Mouse (Mus musculus) heart, postnatal 14 days (tissue): ENCODE results near the gene Gm20517. TPM values are rescaled to one million over a fixed set of nuclear protein-coding genes. Genes with fewer than 3 reads are reported as not detected.
"Not testable (repeated sequence)": the region's sequence is repeated elsewhere in the genome, so short reads cannot be mapped to it uniquely, and the experiment has no call there.

ENCODE experiments used
- DNase-seq, 2 experiments: peaks; one replicate each; pipeline ENCODE4 v3.0.0; 2021 to 2022
- intact Hi-C: fragments of 180-260 bp; cut with DNase I; formaldehyde crosslinking; loops from one replicate; pipeline ENCODE4 v1.15.1; 2025
- total RNA-seq, 2 experiments: library from RNA; stranded (reverse); gene quantifications; 2 replicates each; pipeline ENCODE4 v1.2.3; 2021

Gm20517 gene
- total RNA-seq, 2 experiments from 2014 or later: 1.9 to 2.5 TPM

GRCm38 (mm10) chr17:47618556-47619311 lies 7.3 kb downstream of the Gm20517 start:
- no peak for DNase-seq
- intact Hi-C loops: no loop called here

- DNase-seq: no peak
- intact Hi-C loops: no loop called here
Observed at GRCm38 (mm10) chr17:47622912-47623554, 11.6 kb downstream of the Gm20517 start.

GRCm38 (mm10) chr17:47624572-47624971 lies 13.2 kb downstream of the Gm20517 start:
- DNase-seq, intact Hi-C loops: not testable (repeated sequence)

- no peak for DNase-seq
- intact Hi-C loops: no loop called here
Observed at GRCm38 (mm10) chr17:47625088-47625487, 13.7 kb downstream of the Gm20517 start.

- intact Hi-C loops: no loop called here
- DNase-seq: no peak
Observed at GRCm38 (mm10) chr17:47626031-47626430, 14.6 kb downstream of the Gm20517 start.

- no peak for DNase-seq
- intact Hi-C loops: no loop called here
Observed at GRCm38 (mm10) chr17:47627791-47628190, 16.4 kb downstream of the Gm20517 start.

- DNase-seq: peak; percentile 94 to 96
- intact Hi-C loops: no loop called here
Observed at GRCm38 (mm10) chr17:47628851-47629676, 17.7 kb downstream of the Gm20517 start.

GRCm38 (mm10) chr17:47629717-47630677 lies 18.6 kb downstream of the Gm20517 start:
- intact Hi-C loops: loop anchor here (5.0 kb wide), 1 partner anchor 47 kb away; no protein-coding TSS in a partner anchor
- peak in 1 of 2 experiments; percentile 48 for DNase-seq

- DNase-seq: no peak
- intact Hi-C loops: loop anchor here (5.0 kb wide), 1 partner anchor 47 kb away; no protein-coding TSS in a partner anchor
Observed at GRCm38 (mm10) chr17:47630678-47631065, 19.3 kb downstream of the Gm20517 start, which contains the start of gene Usp49. Gene Usp49, plus strand, starts transcription at chr17:47630690.

GRCm38 (mm10) chr17:47632181-47632840 lies 20.9 kb downstream of the Gm20517 start:
- intact Hi-C loops: loop anchor here (5.0 kb wide), 1 partner anchor 45 kb away; no protein-coding TSS in a partner anchor
- no peak for DNase-seq

GRCm38 (mm10) chr17:47633999-47634770 lies 22.8 kb downstream of the Gm20517 start:
- intact Hi-C loops: loop anchor here (5.0 kb wide), 1 partner anchor 43 kb away; no protein-coding TSS in a partner anchor
- DNase-seq: no peak

GRCm38 (mm10) chr17:47642992-47643391 lies 31.6 kb downstream of the Gm20517 start:
- no peak for DNase-seq
- intact Hi-C loops: no loop called here

- intact Hi-C loops: no loop called here
- peak; percentile 46 to 63 for DNase-seq
Observed at GRCm38 (mm10) chr17:47646683-47647082, 35.3 kb downstream of the Gm20517 start.

GRCm38 (mm10) chr17:47648966-47649365 lies 37.6 kb downstream of the Gm20517 start:
- intact Hi-C loops: no loop called here
- DNase-seq: no peak

GRCm38 (mm10) chr17:47651953-47652352 lies 40.6 kb downstream of the Gm20517 start:
- no peak for DNase-seq
- intact Hi-C loops: no loop called here

GRCm38 (mm10) chr17:47654346-47654745 lies 43.0 kb downstream of the Gm20517 start:
- intact Hi-C loops, DNase-seq: not testable (repeated sequence)

GRCm38 (mm10) chr17:47655697-47656096 lies 44.3 kb downstream of the Gm20517 start:
- intact Hi-C loops: no loop called here

GRCm38 (mm10) chr17:47657901-47658300 lies 46.5 kb downstream of the Gm20517 start:
- no peak for DNase-seq
- intact Hi-C loops: no loop called here

More at GRCm38 (mm10) chr17:47655697-47656096, 44.3 kb downstream of the Gm20517 start:
- no peak for DNase-seq
